Mouse (Mus musculus) stomach, postnatal 0 days (tissue): ENCODE data around the gene Dis3l2.

Experiments
- CTCF ChIP-seq: IDR thresholded peaks from 2 replicates; pipeline ENCODE4 v1.5.1; 2016; ENCODE audit warnings: antibody characterized with exemption, low read depth, mild to moderate bottlenecking, moderate library complexity
- EP300 ChIP-seq: optimal IDR thresholded peaks from 2 replicates; pipeline ENCODE3; 2016; ENCODE audit warnings: antibody characterized with exemption

DNA sequence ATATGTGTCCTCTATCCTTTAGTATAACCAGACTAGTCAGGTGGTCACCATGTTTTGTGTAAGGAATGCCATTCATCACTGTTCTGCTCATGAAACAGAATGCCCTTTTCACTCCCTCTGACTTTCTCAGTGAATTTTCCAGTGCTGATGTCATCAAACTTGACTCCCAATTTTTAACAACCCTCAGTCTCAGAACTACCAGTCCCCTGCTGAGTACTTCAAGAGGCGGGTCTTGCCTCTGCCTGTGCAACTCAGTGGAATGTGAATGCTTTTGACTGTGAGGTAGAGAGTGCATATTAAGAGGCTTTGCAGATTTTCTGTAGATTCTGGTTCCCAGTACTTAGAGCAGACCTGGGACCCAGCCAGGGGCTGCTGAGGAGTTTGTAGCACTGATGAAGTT lies 327.0 kb downstream of the Dis3l2 start:
- TF ChIP-seq CTCF (no peak), EP300 (no peak)
